Mouse (Mus musculus) E14TG2a.4 (cell line): ENCODE measurements around the gene Aipl1.

Experiments
- CTCF ChIP-seq: conservative IDR thresholded peaks from 2 replicates; pipeline ENCODE4 v1.5.1; 2014; ENCODE audit warnings: low read length
- NANOG ChIP-seq: IDR thresholded peaks from 2 replicates; pipeline ENCODE4 v1.6.1; 2014; ENCODE audit warnings: borderline replicate concordance, low read length, mixed read lengths

DNA sequence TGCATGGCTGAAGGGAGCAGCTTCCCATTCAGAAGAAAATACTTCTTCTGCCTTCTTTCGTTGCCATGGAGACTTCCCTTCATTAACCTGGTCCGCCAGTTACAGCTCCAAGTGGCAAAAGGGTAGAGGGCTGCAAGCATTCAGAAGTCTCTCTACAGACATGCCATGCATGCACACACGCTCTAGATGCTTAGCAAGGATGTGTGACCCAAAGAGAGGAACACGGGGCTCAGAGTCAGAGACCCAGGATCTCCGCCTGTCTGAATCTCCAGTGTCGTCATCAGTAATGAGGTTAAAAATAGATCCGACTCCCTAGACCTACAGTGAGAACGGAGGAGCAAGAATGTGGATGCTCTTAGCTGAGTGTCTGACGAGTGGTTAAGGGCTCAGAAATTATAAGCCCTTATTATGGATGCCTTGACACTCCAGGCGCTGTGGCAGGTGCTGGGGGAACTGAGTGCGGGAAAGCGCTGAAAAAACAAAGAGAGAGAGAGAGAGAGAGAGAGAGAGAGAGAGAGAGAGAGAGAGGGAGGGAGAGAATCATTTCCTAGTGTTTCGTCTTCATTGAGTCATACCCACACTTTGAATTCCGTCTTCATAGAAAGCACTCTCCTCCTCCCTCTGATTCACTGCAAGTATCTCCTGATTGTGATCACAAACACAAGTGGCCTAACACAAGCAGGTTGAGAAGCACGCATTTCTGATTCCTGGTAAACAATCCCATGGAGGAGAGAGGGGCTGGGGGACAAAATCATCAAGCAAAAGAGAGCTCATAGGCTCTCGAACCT lies 2.5 kb upstream of the Aipl1 start:
- no peak for TF ChIP-seq CTCF
- TF ChIP-seq NANOG = no peak
